Mouse (Mus musculus): ENCODE results near the gene Focad.

Gene Focad

GRCm38 (mm10) chr4:88094062-88094767, at the start of gene Focad:
Focad (plus strand) TSS chr4:88094629.
- DNase-seq (ENCODE audit: low spot score in 2 of 2) = peak; percentile 97

GRCm38 (mm10) chr4:88045151-88045550, 49.3 kb upstream of the Focad start:
- DNase-seq (ENCODE audit: low spot score in 2 of 2) = no peak

- peak; percentile 56 to 59 for DNase-seq (ENCODE audit: low spot score in 2 of 2)
Measured at GRCm38 (mm10) chr4:88046280-88046679, 48.1 kb upstream of the Focad start.

- no peak for DNase-seq (ENCODE audit: low spot score in 2 of 2)
Measured at GRCm38 (mm10) chr4:88075388-88075787, 19.0 kb upstream of the Focad start.

GRCm38 (mm10) chr4:88078983-88079382, 15.4 kb upstream of the Focad start:
- DNase-seq (ENCODE audit: low spot score in 2 of 2) = peak in 1 of 2 experiments; percentile 6

DNA sequence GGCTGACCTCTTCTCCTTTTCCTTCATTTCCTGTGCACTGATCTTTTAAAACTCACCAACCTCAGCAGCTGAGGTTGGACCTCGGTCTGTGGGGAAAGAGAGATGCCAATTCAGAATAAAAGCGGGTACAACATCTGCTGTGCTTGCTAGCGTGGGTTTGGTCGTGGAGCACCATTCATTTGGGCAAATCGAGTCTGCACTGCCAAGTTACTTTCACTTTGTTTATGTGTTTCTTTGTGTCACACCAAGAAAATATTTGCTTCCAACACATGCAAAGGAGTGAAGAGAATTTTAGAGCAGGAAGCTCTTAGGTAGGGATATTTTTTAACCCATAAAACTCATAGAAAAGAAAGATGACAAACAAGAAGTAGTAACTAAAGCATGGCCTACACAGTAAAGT, 13.0 kb upstream of the Focad start:
- no peak for DNase-seq (ENCODE audit: low spot score in 2 of 2)

DNA sequence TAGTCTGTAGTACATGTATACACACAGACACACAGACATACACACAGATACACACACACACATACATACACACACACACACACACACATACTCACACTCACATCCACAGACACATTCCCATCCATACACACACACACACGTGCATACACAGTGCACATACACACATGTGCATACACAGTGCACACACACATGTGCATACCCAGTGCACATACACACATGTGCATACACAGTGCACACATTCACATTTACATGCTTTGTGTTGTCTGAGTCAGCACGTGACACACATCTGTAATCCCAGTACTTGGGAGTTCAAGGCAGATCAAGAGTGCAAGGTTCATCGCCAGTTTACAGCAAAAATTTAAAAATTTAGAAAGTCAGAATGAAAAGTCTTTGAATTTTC, 12.5 kb upstream of the Focad start:
- DNase-seq (ENCODE audit: low spot score in 2 of 2) = no peak

- no peak for DNase-seq (ENCODE audit: low spot score in 2 of 2)
Measured at GRCm38 (mm10) chr4:88082381-88082780, 12.0 kb upstream of the Focad start.

GRCm38 (mm10) chr4:88083781-88084180, 10.6 kb upstream of the Focad start:
- DNase-seq (ENCODE audit: low spot score in 2 of 2) = no peak

DNA sequence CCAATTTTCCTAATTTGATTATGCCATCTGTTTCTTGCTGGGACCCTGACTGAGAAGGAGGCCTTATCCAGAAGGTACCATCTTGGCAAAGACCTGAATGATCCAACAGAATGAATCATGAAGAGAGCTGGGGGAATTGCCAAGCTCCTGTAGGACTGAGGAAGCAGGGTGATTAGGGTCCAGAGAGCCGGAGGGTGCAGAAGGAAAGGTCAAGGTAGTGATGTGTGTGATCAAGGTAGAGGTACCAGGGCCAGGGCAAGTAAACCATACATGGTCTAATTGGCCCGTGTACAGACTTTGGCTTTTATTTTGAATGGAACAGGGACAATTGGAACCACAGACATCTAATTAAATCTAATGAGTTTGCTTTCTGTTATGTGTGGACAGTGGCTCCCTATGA, 4.1 kb upstream of the Focad start:
- DNase-seq (ENCODE audit: low spot score in 2 of 2) = no peak

DNA sequence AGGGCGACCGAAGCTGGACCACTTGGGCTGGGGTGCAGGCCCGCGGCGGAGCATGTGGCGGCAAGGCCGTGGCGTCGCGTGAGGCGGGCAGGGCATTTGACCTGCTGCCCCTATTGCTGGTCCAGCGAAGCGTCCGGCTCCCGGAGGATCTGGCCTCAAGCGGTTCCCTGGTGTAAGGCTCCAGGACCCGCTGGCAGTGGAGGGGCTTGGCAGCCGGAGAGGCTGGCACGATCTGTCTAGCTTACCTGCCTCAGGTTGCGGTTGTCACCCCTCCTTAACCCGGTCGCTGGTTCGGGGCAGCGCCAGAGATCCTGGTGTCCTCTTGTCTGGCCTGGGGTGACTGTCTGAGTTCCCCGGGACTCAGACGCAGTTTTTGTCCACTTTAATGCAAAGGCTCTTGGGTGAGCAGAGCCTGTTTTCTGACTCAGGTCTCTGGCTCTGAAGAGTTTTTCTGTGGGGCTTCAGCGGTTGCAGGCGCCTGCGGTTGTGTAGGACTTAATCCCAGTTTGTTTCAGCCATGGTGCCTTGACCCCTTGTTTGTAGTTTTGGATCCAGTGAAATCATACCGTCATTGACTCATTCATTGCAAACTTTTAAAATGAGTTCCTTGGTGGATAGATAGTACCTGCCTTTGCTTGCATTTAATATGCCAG, 465 bp downstream of the Focad start:
- no peak for DNase-seq (ENCODE audit: low spot score in 2 of 2)

DNA sequence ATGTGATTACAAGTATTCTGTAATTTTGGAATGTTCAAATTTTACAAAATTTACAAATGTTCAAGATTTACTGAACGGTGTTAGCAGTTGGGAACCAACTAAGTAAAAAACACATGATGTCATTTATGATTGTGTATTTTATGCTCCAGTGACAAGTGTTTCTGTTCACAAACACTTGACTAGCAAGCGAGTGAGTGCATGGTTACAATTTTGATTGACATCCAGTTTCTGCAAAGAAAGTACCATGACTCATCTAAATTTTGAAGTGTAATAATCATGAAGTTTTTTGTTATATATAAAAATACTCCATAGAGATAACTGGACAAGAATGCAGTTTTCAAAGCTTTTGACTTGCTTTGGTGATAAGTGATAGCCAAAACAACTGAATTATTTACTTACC, 1.3 kb downstream of the Focad start:
- no peak for DNase-seq (ENCODE audit: low spot score in 2 of 2)

DNA sequence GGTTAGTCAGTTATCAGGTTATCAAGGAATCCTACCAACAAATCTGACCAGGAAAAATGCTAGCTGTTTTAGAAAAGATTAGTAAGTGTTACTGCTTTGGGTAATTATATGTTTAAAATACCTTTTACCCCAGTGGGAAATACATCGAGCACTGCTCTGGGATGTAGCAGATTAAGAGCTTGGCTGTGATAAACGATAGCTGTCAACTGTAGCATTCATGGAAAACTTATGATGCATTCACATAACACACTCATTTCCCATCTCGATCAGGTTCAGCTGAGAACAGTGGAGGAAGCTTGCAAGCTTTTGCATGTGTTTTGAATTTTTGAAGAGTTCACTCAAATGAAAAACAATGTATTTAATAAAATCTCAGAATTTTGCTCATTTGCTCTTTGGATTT, 14.2 kb downstream of the Focad start:
- DNase-seq (ENCODE audit: low spot score in 2 of 2) = no peak

DNA sequence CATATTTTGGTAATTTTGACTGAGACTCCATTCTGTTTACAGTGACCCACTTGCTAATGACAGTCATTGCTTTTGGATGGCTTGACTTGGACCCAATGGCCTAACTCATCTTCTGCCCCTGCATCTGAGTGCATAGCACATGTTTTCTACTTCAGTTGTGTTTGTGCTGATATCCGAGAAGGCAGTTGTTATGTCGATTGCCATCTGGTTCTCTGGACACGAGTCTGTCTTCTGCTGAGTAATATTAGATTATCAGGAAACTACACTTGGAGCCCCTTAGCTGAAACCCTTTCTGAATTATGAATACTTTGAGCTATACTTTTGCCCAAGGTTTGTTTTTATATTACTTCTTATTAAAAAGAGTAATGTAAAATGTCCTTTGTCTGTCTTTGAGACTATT, 22.9 kb downstream of the Focad start:
- no peak for DNase-seq (ENCODE audit: low spot score in 2 of 2)

DNA sequence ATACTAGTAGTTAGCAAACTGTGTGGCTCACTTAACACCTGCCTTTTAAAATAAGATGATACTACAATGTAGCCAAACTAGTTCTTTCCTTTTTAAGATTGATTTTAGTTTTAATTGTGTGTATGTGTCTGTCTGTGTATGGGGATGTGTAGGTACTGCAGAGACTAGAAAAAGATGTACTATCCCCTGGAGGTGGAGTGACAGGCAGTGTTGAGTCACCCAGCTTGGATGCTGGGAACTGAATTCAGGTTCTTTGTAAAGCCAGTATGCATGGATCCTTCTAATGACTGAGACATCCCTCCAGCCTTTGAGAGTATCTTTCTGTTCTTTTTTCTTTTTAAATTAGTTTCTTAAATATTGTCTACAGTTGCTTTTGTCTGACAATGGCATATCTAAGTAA, 23.5 kb downstream of the Focad start:
- no peak for DNase-seq (ENCODE audit: low spot score in 2 of 2)

GRCm38 (mm10) chr4:88118750-88119395, 24.4 kb downstream of the Focad start:
- DNase-seq (ENCODE audit: low spot score in 2 of 2) = no peak

- DNase-seq (ENCODE audit: low spot score in 2 of 2) = no peak
Measured at GRCm38 (mm10) chr4:88120091-88120490, 25.7 kb downstream of the Focad start.

- DNase-seq (ENCODE audit: low spot score in 2 of 2) = no peak
Measured at GRCm38 (mm10) chr4:88122472-88122871, 28.0 kb downstream of the Focad start.

GRCm38 (mm10) chr4:88135936-88136335, 41.5 kb downstream of the Focad start:
- DNase-seq (ENCODE audit: low spot score in 2 of 2) = no peak

- DNase-seq (ENCODE audit: low spot score in 2 of 2) = no peak
Measured at GRCm38 (mm10) chr4:88136528-88136927, 42.1 kb downstream of the Focad start.

DNA sequence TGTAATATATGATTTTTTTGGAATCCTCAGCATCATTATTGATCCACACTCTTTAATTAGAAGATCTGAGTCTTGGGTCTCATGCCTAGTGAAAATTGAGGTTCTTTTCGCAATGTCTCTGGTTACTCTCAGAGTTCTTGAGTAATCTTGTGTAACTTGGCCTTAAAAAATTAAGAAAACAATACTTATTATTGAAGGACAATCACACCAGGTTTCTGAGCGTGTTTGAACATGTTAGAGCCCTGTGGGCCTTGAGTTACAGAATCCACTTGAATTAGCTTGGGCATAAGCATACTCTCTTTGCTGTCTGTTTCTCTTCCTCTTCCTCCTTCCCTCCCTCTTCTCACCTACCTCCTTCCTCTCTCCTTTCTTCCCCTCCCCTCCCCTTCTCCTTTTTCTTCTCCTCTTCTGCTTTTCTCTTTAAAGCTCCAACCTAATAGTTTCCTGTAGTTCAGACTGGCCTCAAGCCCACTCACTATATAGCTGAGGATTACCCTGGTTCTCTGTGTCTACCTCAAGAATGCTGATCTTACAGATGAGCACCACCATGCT, 44.0 kb downstream of the Focad start:
- DNase-seq (ENCODE audit: low spot score in 2 of 2) = no peak

GRCm38 (mm10) chr4:88149462-88149861, 55.0 kb downstream of the Focad start:
- DNase-seq (ENCODE audit: low spot score in 2 of 2) = no peak

All from natural killer cell, adult 2 months (primary cell).